Mouse (Mus musculus): ENCODE data around the gene Sorcs1.

The Sorcs1 gene

GRCm38 (mm10) chr19:50534031-50534430 is 144.4 kb downstream of the Sorcs1 start:
- DNase-seq, result no peak

GRCm38 (mm10) chr19:50527835-50528234 is 150.6 kb downstream of the Sorcs1 start:
- DNase-seq, result no peak

DNA sequence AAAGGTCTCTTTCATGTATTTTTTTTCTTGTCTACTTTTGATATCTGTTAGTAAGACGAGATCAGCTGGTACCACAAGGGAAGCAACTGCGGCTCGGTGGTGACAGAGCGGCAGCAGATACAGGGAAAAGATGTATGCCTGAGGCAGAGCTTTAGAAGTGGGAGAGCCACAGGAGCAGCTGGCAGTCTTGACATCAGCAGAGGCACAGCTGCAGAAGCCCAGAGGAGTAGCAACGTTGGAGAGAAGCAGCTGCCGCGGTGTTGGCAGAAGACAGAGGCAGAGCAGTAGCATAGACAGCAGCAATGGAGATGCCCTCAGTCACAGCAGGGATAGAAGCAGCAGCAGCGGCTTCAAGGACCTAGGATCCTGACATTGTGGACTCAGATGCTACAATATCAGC is 152.4 kb downstream of the Sorcs1 start:
- DNase-seq, result peak; percentile 7

DNA sequence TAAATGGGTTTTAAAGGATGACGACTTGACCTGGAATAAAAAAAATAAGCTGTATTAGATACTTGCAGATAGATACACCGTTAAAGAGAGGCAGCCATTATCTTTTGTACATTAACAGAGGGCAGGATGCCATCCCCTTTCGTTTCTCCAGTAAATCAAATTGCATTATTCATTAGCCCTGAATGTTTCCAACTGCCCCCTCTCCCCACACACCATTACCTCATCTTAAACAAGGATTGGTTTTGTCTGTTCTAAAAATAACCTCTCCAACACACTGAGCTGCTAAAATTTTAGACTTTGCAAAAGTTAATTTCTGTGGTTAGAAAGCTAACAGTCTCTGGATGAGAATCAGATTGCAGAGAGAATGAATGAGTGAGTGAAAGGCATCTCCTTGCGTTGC is 156.5 kb downstream of the Sorcs1 start:
- no peak for DNase-seq

DNA sequence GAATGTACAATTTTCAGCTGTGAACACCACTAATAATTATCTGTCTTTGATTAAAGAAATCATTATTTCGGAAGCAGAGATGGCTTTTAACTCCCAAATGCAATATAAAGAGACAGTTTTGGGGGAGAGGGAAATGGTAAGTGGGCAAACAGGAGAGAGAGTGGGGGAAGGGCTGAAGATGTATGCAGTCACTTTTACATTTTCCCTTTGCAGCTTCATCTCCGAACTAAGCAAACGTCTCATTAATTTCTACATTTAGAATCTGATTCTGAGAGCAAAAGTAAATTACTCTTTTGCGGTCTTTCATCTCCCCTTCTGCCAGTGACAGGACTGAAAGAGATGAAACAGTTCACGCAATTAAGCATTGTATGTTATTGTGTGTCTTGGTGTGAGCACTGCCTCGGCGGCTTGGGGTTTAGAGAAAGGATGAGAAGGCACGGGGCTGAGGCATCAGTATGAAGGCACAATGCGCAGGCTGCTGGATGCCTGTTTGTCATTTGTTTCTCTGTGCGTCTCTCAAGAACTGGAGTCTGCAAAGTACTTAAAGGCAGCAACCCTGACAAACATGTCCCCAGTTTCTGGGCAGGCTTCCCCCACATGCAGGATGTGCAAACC is 163.3 kb downstream of the Sorcs1 start:
- no peak for DNase-seq

DNA sequence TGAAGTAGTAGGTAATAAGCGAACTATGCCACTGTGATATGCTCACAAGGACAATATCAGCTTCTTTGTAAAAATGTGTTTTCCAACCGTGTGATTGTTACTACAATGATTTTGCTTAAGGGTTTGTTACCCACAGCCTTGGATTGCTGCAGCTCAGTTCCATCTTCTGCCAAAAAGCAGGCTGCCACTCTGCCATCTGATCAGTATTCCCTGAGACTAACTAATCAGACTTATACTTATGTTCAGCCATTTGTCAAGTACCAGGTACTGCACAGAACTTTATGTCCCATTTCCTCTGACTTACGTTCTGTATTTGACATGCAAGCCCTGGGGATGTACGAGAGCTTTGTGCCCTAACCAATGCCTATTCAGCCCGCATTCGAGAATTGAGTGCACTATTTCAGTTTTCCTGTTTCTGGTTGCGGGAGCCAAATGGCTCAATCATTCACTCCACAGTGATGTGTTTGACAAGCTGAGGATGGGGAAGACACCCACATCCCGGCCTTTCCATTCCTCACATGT is 164.1 kb downstream of the Sorcs1 start:
- no peak for DNase-seq

GRCm38 (mm10) chr19:50502816-50503215 is 175.6 kb downstream of the Sorcs1 start:
- no peak for DNase-seq

- DNase-seq, result no peak
Measured at GRCm38 (mm10) chr19:50491121-50491520, 187.3 kb downstream of the Sorcs1 start.

- DNase-seq, result no peak
Measured at GRCm38 (mm10) chr19:50490721-50491120, 187.7 kb downstream of the Sorcs1 start.

- DNase-seq, result no peak
Measured at GRCm38 (mm10) chr19:50489786-50490185, 188.7 kb downstream of the Sorcs1 start.

DNA sequence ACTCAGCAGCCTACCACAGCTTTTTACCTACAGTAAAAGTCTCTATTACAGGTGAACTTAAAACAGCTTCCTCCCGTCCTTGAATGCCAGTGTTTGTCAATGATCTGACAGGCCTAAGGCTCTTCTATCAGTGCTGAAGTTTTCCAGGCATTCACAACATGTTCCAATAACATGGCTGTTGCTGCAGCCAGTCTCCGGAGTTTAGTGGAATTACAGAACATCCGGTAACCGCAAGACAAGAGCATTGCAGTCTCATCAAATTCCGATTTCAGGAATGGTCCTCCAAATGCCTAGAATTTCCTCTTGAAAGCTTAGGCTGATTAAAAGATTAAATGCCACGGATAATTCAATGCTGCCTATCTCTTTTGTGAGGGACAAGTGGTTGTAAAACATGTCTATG is 190.0 kb downstream of the Sorcs1 start:
- DNase-seq, result no peak

GRCm38 (mm10) chr19:50487768-50488167 is 190.7 kb downstream of the Sorcs1 start:
- no peak for DNase-seq

DNA sequence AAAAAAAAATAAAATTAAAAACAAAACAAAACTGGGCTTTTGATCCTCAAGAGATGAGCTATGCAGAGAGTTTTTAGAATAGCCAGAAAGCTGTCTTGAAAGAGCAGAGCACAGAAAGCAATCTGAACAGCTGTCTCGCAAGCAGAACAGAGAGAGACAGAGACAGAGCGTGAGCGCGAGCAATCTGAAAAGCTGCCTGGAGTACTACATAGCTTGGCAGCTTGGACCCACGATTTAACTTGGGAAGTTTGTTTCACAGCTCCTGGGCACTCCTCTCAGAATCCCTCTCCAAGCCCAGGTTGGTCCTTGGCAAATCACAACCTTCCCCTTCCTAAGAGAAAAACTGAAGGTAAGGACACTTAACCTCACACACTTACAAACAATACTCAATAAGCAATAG is 192.1 kb downstream of the Sorcs1 start:
- no peak for DNase-seq

- no peak for DNase-seq
Measured at GRCm38 (mm10) chr19:50476774-50477173, 201.7 kb downstream of the Sorcs1 start.

- DNase-seq, result no peak
Measured at GRCm38 (mm10) chr19:50468592-50468991, 209.9 kb downstream of the Sorcs1 start.

DNA sequence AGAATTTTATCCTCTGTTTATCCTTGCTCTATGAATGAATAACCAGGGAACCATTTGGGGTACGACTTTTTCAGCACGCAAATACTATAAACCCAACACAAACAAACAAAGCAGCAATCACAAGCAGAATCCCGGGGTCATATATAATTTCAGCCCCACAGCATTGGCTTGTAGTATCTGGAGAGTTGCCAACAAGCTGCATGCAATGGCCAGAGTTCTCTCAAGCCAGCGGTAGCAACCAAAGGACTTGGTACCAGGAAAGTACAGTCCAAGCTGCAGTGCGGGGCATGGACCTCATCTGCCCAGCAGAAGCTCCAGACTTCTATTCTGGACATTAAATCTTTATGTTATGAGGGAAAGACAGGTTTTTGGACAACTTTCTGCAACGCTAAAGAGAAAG is 213.6 kb downstream of the Sorcs1 start:
- DNase-seq, result no peak

DNA sequence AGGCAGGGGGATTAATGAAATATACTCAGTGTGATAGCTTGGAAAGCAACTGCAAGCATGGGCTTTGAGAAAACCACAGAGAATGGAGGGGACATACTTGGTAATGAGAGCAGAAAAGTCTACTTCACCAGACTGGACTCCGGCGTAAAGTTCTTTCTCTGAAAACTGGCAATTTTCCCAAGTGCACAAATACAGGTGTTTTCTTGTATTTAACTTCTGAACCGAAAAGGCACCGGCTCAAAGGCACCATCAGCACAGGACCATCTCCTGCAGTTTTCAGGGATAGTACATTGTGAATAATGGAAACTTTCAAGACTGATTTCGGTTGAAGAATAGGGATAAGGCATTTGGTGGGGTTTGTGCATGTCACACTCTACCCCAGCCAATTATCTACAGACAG is 219.9 kb downstream of the Sorcs1 start:
- no peak for DNase-seq

- DNase-seq, result no peak
Measured at GRCm38 (mm10) chr19:50457275-50457892, 221.1 kb downstream of the Sorcs1 start.

DNA sequence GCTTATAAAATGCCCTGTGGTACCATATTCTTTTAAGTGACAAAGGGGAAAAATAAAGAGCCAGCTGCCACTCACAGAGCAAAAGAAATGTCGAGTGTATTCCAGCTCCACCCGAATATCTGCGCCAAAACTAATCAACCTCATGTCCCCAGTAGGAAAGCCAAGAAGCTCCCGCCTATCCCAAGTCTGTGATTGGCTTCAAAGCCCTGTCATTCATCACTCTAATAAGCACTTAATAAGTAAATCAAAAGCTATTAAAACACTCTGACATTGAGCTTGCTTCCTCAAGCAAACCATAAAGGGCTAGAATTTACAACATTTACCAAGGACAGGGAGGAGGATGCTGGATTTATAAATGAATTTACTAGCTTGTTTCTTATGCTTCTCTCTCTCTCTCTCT is 237.3 kb downstream of the Sorcs1 start:
- DNase-seq, result no peak

DNA sequence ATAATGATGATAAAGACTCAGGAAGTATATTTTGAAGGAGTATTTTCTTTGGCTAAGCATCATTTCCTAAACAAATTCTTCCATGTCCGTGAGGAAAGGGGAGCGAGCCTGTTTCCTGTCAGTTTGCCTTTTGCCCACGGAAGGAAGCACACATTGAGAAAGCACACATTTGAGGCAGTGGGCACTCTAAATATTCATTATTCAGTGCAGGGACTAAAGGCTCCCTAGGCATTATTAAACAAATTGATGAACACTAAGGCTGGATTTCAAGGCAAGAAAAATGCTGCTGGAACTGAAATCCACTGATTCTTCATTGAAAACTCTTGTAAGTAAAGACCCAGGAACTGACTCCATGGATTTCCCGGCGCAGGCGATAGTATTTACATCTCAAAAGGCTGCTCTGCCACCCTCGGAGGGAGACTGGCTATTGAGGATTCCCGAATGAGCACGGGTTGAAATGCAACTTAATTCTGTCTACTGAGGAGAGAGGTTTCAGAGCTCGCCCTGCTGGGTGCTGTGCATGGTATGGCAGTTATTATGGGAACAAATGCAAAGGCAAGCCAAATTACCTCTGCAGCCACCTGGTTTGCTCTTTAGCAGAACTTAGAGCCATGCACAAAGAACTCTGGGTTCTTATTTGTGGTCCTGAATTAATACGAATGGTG is 238.1 kb downstream of the Sorcs1 start:
- DNase-seq, result no peak

DNA sequence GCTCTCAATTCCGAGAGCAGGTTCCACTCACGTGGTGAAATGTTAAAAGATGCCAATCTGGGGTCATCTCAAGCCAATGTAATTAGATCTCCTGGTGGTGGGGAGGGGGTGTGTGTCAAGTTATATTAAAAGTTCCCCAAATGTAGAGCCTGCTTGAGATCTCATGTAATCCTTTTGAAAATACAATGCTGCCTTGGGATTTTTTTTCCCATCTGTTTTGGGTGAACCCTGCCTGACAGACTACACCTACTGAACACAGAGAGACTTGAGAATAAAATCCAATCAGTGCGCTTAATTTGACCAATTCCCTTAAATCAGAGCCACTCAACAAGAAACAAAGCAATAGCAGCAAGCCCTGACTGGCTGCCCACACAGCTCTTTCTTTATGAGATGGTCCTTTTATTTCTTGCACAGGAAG is 239.0 kb downstream of the Sorcs1 start:
- DNase-seq, result no peak

- no peak for DNase-seq
Measured at GRCm38 (mm10) chr19:50422928-50423327, 255.5 kb downstream of the Sorcs1 start.

DNA sequence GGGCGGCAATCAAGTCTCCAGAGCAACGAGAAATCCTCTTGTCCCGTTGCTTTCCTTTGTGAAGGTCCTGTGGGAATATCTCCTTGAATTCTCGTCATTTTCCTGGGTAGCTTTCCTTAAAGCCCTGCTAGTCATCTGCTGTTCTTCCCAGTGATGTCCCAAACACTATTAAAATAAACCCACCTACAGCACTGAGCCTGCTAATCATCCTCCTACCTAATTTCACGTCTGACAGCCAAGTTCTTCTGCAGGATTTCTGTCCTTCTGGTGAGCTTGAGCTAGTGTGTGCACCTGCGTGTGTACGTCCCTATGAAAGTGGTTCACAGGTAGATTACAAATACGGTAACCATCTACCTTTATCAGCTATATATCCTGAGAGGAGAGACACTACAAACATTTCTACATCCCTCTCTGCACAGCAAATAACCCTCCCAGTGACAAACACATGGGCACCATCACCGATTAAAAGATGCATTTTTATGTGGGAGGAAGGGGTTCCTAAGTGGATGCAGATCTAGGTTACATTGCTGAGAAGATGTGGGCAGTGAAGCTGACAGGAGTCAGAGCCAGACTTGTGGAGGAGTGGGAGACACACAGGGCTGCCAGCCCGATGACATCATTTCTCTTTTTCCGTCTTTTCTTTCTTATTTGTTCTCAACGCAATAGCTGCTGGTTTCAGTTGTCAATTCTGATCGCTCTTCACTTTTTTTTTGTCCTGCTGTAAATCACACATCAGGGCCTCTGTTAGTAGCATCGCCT is 259.3 kb downstream of the Sorcs1 start:
- no peak for DNase-seq

DNA sequence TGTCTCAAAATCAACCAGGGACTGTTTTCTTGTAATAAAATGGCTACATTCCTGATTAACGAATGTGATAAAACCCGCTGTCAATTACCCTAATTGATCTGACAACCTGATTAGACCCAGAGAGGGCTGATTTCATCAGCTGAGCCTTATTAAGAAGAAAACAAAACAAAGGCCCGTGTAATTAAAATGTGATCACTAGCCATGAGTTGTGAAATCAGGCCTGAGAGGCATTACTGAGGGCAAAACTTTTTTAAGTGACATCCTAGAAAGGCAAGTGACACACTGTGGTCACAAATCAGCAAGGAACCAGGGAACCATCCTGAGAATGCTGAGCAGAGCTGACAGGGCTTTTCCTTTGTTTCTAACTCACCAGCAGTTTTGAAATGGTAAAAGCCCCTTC is 267.9 kb downstream of the Sorcs1 start:
- DNase-seq, result no peak
